Mouse (Mus musculus) limb, embryonic 10.5 days (tissue): ENCODE measurements at regions not wholly inside any gene's neighbourhood (a gene's known extent, or its start where the extent isn't known, plus 50 kb on each side); places are given as distances from the start of the nearest gene placed in this dataset.
A peak's percentile ranks its signal among the peaks of the same experiment; 100 is the strongest.

Experiments
- DNase-seq: peaks from one replicate; pipeline ENCODE4 v3.0.0-alpha.2; 2017; ENCODE audit warnings: low spot score
- H3K27ac ChIP-seq: fragments of 300-500 bp; sonication (generic); 2 replicates; pipeline ENCODE4 v1.5.1; 2016; ENCODE audit warnings: mild to moderate bottlenecking
- H3K27me3 ChIP-seq: fragments of 300-500 bp; sonication (generic); 2 replicates; pipeline ENCODE4 v1.6.1; 2016; ENCODE audit warnings: low read depth, mild to moderate bottlenecking; ENCODE audit not compliant: poor library complexity, severe bottlenecking
- H3K36me3 ChIP-seq: fragments of 300-500 bp; sonication (generic); 2 replicates; pipeline ENCODE4 v1.6.1; 2016; ENCODE audit warnings: mild to moderate bottlenecking, moderate library complexity
- H3K4me1 ChIP-seq: fragments of 300-500 bp; sonication (generic); 2 replicates; pipeline ENCODE4 v1.6.1; 2016
- H3K4me3 ChIP-seq: fragments of 300-500 bp; sonication (generic); 2 replicates; pipeline ENCODE4 v1.5.1; 2016; ENCODE audit warnings: mild to moderate bottlenecking, moderate library complexity
- H3K9me3 ChIP-seq: fragments of 300-500 bp; sonication (generic); replicated peaks from 2 replicates; pipeline ENCODE4 v1.6.1; 2016; ENCODE audit warnings: mild to moderate bottlenecking
- WGBS: fragments of 180-500 bp; shearing (Covaris S2); methylation state at CpG from one replicate; pipeline ENCODE4 v1.1.7; 2016; 5-methylcytosine and 5-hydroxymethylcytosine counted together

DNA sequence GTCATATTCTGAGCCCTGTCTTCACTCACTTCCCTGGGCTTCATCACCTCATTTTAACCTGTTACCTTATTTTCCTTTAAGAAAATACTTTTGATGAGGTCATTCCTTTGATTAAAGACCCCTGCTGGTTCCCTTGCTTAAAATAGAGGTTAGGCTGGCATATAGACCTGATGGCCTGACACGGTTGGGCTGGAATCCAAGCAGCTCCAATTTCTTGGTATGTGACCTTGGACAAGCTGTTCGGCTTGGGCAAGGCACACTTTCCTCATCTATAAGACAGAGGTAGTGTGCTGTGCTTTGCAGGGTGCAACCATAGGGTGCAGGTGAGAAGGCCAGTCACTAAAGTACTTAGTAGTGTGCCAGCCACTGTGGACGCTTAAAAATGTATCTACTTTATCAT, 183.8 kb upstream of the Klf12 start:
- H3K4me1 ChIP-seq = no peaks in the 10 kb centered on the region
- DNase-seq = no peak
- H3K36me3 ChIP-seq = no peaks in the 10 kb centered on the region
- H3K27ac ChIP-seq = no peak overlapping the region
- H3K9me3 ChIP-seq = no peaks in the 10 kb centered on the region
- WGBS = 81% methylated on average over 3 of the region's 3 CpGs
- no peaks in the 10 kb centered on the region for H3K27me3 ChIP-seq
- H3K4me3 ChIP-seq = no peak overlapping the region

DNA sequence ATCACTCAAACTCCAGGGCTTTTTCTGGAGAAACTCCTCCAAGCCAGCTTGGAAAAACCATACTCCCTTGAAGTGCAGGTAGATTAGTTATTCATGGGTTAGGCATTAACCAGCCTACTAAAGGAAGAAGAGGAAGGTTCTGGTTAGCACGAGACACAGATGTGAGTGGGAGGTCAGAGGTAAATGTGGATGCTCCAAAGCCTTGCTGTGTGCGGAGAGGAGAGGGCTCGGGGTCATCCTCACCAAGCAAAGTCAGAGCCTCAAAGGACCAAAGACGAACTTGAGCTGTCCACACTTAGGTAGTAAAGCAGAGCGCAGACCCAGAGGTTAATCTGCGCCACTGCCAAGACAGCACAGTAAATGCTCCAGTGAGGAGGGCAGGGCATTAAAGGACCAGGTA, 177.8 kb upstream of the Klf12 start:
- no peak for DNase-seq
- Histone ChIP-seq H3K36me3 (no peaks in the 10 kb centered on the region), H3K4me3 (no peak overlapping the region), H3K27ac (peak overlapping the region; percentile 56), H3K4me1 (peaks cover 43% of the 10 kb centered on the region), H3K27me3 (no peaks in the 10 kb centered on the region), H3K9me3 (no peaks in the 10 kb centered on the region)
- WGBS = 76% methylated on average over 6 of the region's 6 CpGs

- Histone ChIP-seq H3K4me1 (peaks cover 47% of the 10 kb centered on the region), H3K36me3 (no peaks in the 10 kb centered on the region), H3K9me3 (no peaks in the 10 kb centered on the region), H3K4me3 (no peak overlapping the region; the same call in 1 of the 2 replicates), H3K27me3 (no peaks in the 10 kb centered on the region), H3K27ac (peak overlapping the region; percentile 87)
- peak; percentile 63 for DNase-seq
- WGBS = 55% methylated on average over 12 of the region's 12 CpGs
Measured at GRCm38 (mm10) chr14:100461141-100462043, 176.9 kb upstream of the Klf12 start.

GRCm38 (mm10) chr14:100459601-100460290, 175.3 kb upstream of the Klf12 start:
- H3K4me1 ChIP-seq = peaks cover 47% of the 10 kb centered on the region
- H3K9me3 ChIP-seq = no peaks in the 10 kb centered on the region
- peak overlapping the region; percentile 87 for H3K27ac ChIP-seq
- DNase-seq = peak; percentile 71
- 21% methylated on average over 8 of the region's 8 CpGs for WGBS
- H3K4me3 ChIP-seq = peak overlapping the region; percentile 28
- no peaks in the 10 kb centered on the region for H3K36me3 ChIP-seq
- H3K27me3 ChIP-seq = no peaks in the 10 kb centered on the region

DNA sequence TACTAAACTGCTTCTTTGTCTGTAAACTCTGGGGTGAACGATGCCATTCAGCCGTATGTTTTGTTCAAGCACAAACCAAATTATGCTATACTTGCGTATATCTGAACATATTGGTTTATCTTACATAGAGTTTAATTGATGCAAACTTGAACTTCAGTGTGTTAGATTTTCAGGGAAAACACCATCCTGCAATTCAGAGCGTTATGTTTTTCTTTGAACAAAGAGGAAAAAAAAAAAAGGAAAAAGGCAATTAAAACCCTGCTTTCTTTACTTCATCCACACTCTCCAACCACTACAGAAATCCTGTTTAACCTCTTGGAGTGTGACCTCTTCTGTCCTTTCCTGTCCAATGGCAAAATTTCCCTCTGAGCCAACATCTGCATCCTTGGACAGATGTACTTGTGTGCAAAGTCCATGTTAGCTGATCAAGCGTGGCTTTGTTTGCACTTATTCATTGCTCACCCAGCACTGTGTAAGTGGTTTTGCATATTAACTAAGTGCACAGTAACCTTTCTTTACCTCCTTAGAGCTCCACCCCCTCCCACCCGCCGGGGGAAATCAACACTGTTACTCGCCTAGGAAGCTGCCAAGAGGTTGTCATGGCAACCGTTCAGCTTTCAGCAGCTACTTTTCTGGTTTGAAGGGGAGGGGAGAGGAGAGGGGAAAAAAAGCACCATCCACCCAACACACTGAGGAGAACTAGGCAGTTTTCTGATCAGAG, 174.4 kb upstream of the Klf12 start:
- peak; percentile 83 for DNase-seq
- peaks cover 47% of the 10 kb centered on the region for H3K4me1 ChIP-seq
- no peaks in the 10 kb centered on the region for H3K27me3 ChIP-seq
- H3K9me3 ChIP-seq = no peaks in the 10 kb centered on the region
- WGBS = 31% methylated on average over 9 of the region's 9 CpGs
- peak overlapping the region; percentile 28 for H3K4me3 ChIP-seq
- peak overlapping the region; percentile 87 for H3K27ac ChIP-seq
- H3K36me3 ChIP-seq = no peaks in the 10 kb centered on the region

DNA sequence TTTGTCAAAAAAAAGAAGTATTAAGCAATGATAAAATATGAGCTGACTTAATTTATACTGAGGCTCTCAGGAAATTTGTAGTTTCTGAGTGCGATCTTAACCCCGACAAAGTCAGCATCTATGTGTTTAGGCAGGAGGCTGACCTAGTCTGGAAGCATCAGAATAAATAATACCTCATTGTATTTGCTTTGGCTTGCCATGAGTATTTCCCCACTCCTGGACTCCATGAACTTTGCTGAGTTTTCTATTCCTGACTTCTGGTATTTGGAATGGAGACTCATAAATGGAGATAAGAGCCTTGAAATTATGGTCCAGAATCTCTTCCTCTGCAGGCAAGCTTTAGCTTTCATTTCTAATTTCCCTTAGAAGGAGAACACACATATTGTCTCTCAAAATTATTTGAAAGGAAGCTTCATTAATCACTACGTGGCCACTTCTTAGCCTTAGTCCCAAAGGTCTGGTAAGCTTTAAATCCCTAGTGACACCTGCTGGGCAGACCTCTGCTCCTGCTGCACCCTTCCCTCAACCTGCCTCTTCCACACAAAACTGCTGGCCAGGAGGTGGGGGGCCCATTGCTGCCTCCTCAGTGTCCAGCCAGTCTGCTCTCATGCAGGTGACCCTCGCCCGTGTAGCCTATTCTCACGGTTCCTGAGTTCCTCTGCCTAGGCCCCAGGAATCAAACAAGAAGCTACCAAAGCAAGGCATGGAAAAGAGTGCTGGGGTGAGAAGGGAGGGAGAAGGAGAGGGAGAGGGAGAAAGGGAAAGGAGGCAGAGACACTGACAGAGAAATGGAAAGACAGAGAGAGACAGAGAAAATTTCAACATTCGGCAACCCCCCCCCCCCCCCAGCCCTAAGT, 173.6 kb upstream of the Klf12 start:
- no peak for DNase-seq
- peak overlapping the region; percentile 87 for H3K27ac ChIP-seq
- no peaks in the 10 kb centered on the region for H3K36me3 ChIP-seq
- H3K4me3 ChIP-seq = no peak overlapping the region
- no peaks in the 10 kb centered on the region for H3K9me3 ChIP-seq
- no peaks in the 10 kb centered on the region for H3K27me3 ChIP-seq
- H3K4me1 ChIP-seq = peaks cover 47% of the 10 kb centered on the region
- 53% methylated on average over 7 of the region's 7 CpGs for WGBS

- H3K4me3 ChIP-seq = no peak overlapping the region
- peaks cover 12% of the 10 kb centered on the region for H3K4me1 ChIP-seq
- H3K27me3 ChIP-seq = no peaks in the 10 kb centered on the region
- 87% methylated on average over 1 of the region's 1 CpGs for WGBS
- no peaks in the 10 kb centered on the region for H3K9me3 ChIP-seq
- H3K36me3 ChIP-seq = no peaks in the 10 kb centered on the region
- DNase-seq = no peak
- H3K27ac ChIP-seq = no peak overlapping the region
Measured at GRCm38 (mm10) chr14:100446130-100446529, 161.7 kb upstream of the Klf12 start.

DNA sequence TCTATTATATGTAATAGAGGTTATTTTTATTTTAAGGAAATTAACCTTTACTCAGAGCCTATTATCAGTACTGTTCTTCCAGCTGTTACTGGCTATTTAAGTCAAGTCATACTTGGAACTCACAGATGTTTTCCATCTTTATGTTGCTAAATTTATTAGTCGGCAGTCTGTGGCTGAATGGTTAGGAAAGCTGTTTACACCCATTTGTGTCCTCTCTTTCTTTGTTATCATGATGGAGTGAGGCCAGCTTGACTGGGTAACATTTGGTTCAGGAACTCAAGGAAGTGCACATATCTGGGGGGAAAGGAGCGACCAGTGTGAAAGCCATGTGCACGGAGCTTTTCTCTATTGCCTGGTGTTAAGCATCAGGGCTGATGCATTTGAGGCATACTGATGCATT, 160.4 kb upstream of the Klf12 start:
- 71% methylated on average over 3 of the region's 3 CpGs for WGBS
- H3K4me3 ChIP-seq = no peak overlapping the region
- no peaks in the 10 kb centered on the region for H3K36me3 ChIP-seq
- no peaks in the 10 kb centered on the region for H3K9me3 ChIP-seq
- H3K27me3 ChIP-seq = no peaks in the 10 kb centered on the region
- 0 out of 2 replicates have a peak overlapping the region, but pooled peaks have one; percentile 7 for H3K27ac ChIP-seq
- peaks cover 12% of the 10 kb centered on the region for H3K4me1 ChIP-seq
- no peak for DNase-seq

GRCm38 (mm10) chr14:100444099-100444498, 159.6 kb upstream of the Klf12 start:
- H3K4me3 ChIP-seq = no peak overlapping the region
- no peaks in the 10 kb centered on the region for H3K36me3 ChIP-seq
- no peaks in the 10 kb centered on the region for H3K9me3 ChIP-seq
- WGBS = 84% methylated on average over 2 of the region's 2 CpGs
- no peak for DNase-seq
- no peak overlapping the region for H3K27ac ChIP-seq
- H3K27me3 ChIP-seq = no peaks in the 10 kb centered on the region
- peaks cover 12% of the 10 kb centered on the region for H3K4me1 ChIP-seq

GRCm38 (mm10) chr14:100437552-100437951, 153.1 kb upstream of the Klf12 start:
- H3K4me1 ChIP-seq = no peaks in the 10 kb centered on the region
- no peak overlapping the region for H3K27ac ChIP-seq
- no peak overlapping the region for H3K4me3 ChIP-seq
- WGBS = 90% methylated on average over 1 of the region's 1 CpGs
- no peaks in the 10 kb centered on the region for H3K36me3 ChIP-seq
- no peaks in the 10 kb centered on the region for H3K9me3 ChIP-seq
- H3K27me3 ChIP-seq = no peaks in the 10 kb centered on the region
- no peak for DNase-seq

GRCm38 (mm10) chr14:100429662-100430061, 145.2 kb upstream of the Klf12 start:
- H3K27ac ChIP-seq = no peak overlapping the region
- WGBS = 97% methylated on average over 4 of the region's 4 CpGs
- no peak for DNase-seq
- no peaks in the 10 kb centered on the region for H3K27me3 ChIP-seq
- H3K4me1 ChIP-seq = no peaks in the 10 kb centered on the region
- no peaks in the 10 kb centered on the region for H3K9me3 ChIP-seq
- H3K36me3 ChIP-seq = no peaks in the 10 kb centered on the region
- H3K4me3 ChIP-seq = no peak overlapping the region

DNA sequence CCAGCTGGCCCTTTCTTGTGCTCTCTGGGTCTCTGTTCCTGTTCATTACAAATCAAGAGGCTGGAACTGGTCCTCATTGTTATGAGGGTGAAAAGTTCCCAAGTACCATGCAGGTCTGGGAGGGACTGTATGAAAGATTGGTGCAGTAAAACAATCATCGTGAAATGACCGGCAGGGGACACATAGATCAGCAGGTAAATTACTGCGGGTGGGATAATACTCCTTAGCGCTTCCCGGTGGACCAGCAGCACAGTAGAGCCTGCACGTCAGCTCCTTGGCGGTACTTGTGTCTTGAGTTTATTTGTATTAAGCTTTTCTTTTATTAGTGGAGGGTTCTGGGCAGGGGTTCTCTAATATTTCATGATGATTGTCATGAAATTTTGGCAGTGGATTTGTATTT, 141.9 kb upstream of the Klf12 start:
- Histone ChIP-seq H3K4me3 (no peak overlapping the region), H3K36me3 (no peaks in the 10 kb centered on the region), H3K27ac (no peak overlapping the region), H3K9me3 (no peaks in the 10 kb centered on the region), H3K27me3 (no peaks in the 10 kb centered on the region), H3K4me1 (no peaks in the 10 kb centered on the region)
- WGBS = 84% methylated on average over 7 of the region's 7 CpGs
- DNase-seq = no peak
